Mouse (Mus musculus) heart, embryonic 13.5 days (tissue): ENCODE results near the gene Gm3264. TPM values are rescaled to one million over a fixed set of nuclear protein-coding genes. Genes with fewer than 3 reads are reported as not detected.
"Not testable (repeated sequence)": the region's sequence is repeated elsewhere in the genome, so short reads cannot be mapped to it uniquely, and the experiment has no call there.

Experiments used
- ATAC-seq: fragments of 200-750 bp; cut with Nextera tagmentation; 2 replicates; pipeline ENCODE4 v1.8.0; 2017; ENCODE audit warnings: moderate TSS enrichment; ENCODE audit not compliant: insufficient number of reproducible peaks, low FRiP score, low TSS enrichment; ENCODE audit errors: extremely low read depth
- H3K27ac ChIP-seq: fragments of 300-500 bp; sonication (generic); replicated peaks from 2 replicates; pipeline ENCODE4 v1.5.1; 2015; ENCODE audit warnings: moderate library complexity, mild to moderate bottlenecking, inconsistent platforms
- H3K27me3 ChIP-seq: fragments of 300-500 bp; sonication (generic); replicated peaks from 2 replicates; pipeline ENCODE4 v1.6.1; 2015; ENCODE audit warnings: mild to moderate bottlenecking, inconsistent platforms
- H3K36me3 ChIP-seq: fragments of 300-500 bp; sonication (generic); 2 replicates; pipeline ENCODE4 v1.6.1; 2015; ENCODE audit warnings: mild to moderate bottlenecking, inconsistent platforms
- H3K4me1 ChIP-seq: fragments of 300-500 bp; sonication (generic); 2 replicates; pipeline ENCODE4 v1.6.1; 2015; ENCODE audit warnings: inconsistent platforms
- H3K4me2 ChIP-seq: fragments of 300-500 bp; sonication (generic); 2 replicates; pipeline ENCODE4 v1.6.1; 2015; ENCODE audit warnings: inconsistent platforms, mild to moderate bottlenecking, moderate library complexity
- H3K4me3 ChIP-seq: fragments of 300-500 bp; sonication (generic); 2 replicates; pipeline ENCODE4 v1.5.1; 2015; ENCODE audit warnings: moderate library complexity, mild to moderate bottlenecking, inconsistent platforms
- H3K9ac ChIP-seq: fragments of 300-500 bp; sonication (generic); 2 replicates; pipeline ENCODE4 v1.6.1; 2015; ENCODE audit warnings: inconsistent platforms, mild to moderate bottlenecking, moderate library complexity
- H3K9me3 ChIP-seq: fragments of 300-500 bp; sonication (generic); 2 replicates; pipeline ENCODE4 v1.6.1; 2016; ENCODE audit warnings: inconsistent platforms
- WGBS: fragments of 180-500 bp; shearing (Covaris S2); methylation state at CpG from one replicate; pipeline ENCODE4 v1.1.7; 2015; ENCODE audit warnings: mixed read lengths; 5-methylcytosine and 5-hydroxymethylcytosine counted together
- polyA plus RNA-seq: library from polyadenylated mRNA; unstranded; fragments of >200 nt; fragmentation: Nextera tagmentation; extraction: Ambion mirVana; gene quantifications from 2 replicates; pipeline ENCODE4 v1.2.1, GENCODE M21; 2015

The Gm3264 gene
- 1.4 and 1.9 TPM in 2 replicates for polyA plus RNA-seq

DNA sequence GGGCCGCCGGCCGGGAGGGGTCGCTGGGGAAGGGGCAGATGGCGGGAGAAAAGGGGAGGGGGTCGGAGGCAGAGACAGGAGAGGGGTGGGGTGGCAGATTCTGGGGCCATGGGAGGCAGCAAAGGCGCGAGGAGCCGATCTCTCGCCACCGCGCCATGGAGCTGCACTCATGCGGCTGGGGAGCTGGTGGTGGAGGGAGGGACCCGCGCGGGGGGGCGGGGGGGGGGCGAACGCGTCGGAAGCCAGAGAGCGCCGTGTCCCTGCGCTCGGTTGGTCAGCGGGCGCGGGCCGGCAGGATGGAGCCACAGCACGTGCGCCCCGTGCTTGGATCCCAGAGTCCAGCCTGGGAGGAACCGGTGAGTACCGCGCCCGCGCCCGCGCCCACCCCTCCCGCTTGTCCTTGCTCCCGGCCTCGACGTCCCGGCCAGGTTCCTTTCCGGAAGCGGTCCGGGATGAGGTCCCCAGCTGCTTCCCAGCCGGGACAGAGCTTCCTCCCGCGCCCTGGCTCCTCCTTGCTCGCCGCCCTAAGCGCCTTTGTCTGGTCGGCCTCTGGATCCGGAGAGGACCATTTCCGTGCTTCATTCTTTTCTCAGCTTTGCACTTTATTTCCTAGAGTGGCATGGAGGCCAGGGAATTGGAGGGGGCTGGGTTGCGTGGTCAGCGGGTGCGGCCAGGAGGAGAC is at the start of gene Gm3264:
Gm3264 (plus strand) TSS at position 278 of the 682 bp plus-strand sequence.
- not testable (repeated sequence) for H3K36me3 ChIP-seq, H3K27ac ChIP-seq, H3K4me1 ChIP-seq, H3K9me3 ChIP-seq, H3K27me3 ChIP-seq, ATAC-seq
- Histone ChIP-seq H3K4me3 (peak within 1 kb of the TSS; percentile 49), H3K9ac (peak within 1 kb of the TSS; percentile 66), H3K4me2 (peak within 1 kb of the TSS; percentile 65)
- WGBS: 5% methylated on average over 36 of the region's 59 CpGs

GRCm38 (mm10) chr14:4806421-4806820 is 49.0 kb upstream of the Gm3264 start:
- not testable (repeated sequence) for H3K9me3 ChIP-seq, H3K4me2 ChIP-seq, H3K9ac ChIP-seq, H3K4me3 ChIP-seq, H3K27me3 ChIP-seq, H3K27ac ChIP-seq, ATAC-seq, H3K36me3 ChIP-seq, H3K4me1 ChIP-seq
- 65% methylated on average over 6 of the region's 6 CpGs for WGBS

- H3K27ac ChIP-seq, H3K4me2 ChIP-seq, H3K9ac ChIP-seq, H3K9me3 ChIP-seq, H3K4me3 ChIP-seq, ATAC-seq, H3K4me1 ChIP-seq, H3K27me3 ChIP-seq, H3K36me3 ChIP-seq: not testable (repeated sequence)
- WGBS: 90% methylated on average over 2 of the region's 7 CpGs
These were observed 33.4 kb upstream of the Gm3264 start for GRCm38 (mm10) chr14:4821950-4822349.

- not testable (repeated sequence) for H3K27me3 ChIP-seq, H3K4me2 ChIP-seq, H3K4me3 ChIP-seq, H3K9ac ChIP-seq, ATAC-seq, H3K36me3 ChIP-seq, H3K4me1 ChIP-seq, H3K27ac ChIP-seq, H3K9me3 ChIP-seq
- 17% methylated on average over 1 of the region's 4 CpGs for WGBS
These were observed 17.6 kb upstream of the Gm3264 start, which contains the start of gene Gm3269 for GRCm38 (mm10) chr14:4837806-4838205. Gene Gm3269, plus strand, starts transcription at chr14:4838106.

DNA sequence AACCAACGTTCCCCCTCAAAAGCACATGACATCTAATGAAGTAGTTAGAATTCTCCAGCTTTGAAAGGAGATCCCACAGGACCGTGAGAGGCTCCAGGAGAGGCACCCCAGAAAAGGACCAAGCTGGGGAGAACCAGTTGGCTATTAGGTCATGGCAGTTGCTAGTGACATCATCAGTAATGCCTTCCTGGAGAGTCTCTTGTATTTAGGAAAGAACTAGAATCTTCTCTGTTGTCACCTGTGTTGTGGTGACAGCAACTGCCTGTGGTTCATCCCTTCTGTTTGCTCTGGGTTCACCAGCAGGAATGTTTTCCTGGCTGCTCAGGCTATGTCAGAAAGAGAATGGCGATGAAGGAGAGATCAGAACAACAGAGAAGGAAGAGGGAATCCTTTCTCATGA is 36.7 kb downstream of the Gm3264 start, which contains the start of gene Gm3278:
Gm3278 (plus strand) TSS at position 301 of the 400 bp plus-strand sequence.
- 57% methylated on average over 1 of the region's 3 CpGs for WGBS
- H3K9ac ChIP-seq, H3K4me1 ChIP-seq, H3K9me3 ChIP-seq, H3K4me3 ChIP-seq, H3K36me3 ChIP-seq, H3K27me3 ChIP-seq, ATAC-seq, H3K4me2 ChIP-seq, H3K27ac ChIP-seq: not testable (repeated sequence)

Other genes starting within 250 kb of the Gm3264 start
- gene Gm8159, start 223.2 kb upstream of the Gm3264 start, polyA plus RNA-seq: not detected in 2 replicates
- 0.42 and 0.57 TPM in 2 replicates for gene Gm3239, start 191.4 kb upstream of the Gm3264 start, polyA plus RNA-seq
- gene Gm7876, start 146.3 kb upstream of the Gm3264 start, polyA plus RNA-seq: not detected in 2 replicates
- gene Gm3252, start 128.8 kb upstream of the Gm3264 start, polyA plus RNA-seq: 0.47 and 0.93 TPM in 2 replicates
- gene Gm9602, start 79.2 kb upstream of the Gm3264 start, polyA plus RNA-seq: not detected in 2 replicates
- not detected in 2 replicates for gene Gm3269, start 17.5 kb upstream of the Gm3264 start, polyA plus RNA-seq
- gene Gm3278, start 36.8 kb downstream of the Gm3264 start, polyA plus RNA-seq: 0.17 TPM in 1 of 2 replicates, not detected in the other
- gene Gm8297, start 128.4 kb downstream of the Gm3264 start, polyA plus RNA-seq: not detected in 2 replicates
- not detected in 2 replicates for gene Gm3298, start 160.3 kb downstream of the Gm3264 start, polyA plus RNA-seq
- gene 4930555G01Rik, start 195.1 kb downstream of the Gm3264 start, polyA plus RNA-seq: not detected in 2 replicates
- gene Gm8281, start 215.5 kb downstream of the Gm3264 start, polyA plus RNA-seq: 3.1 and 3.2 TPM in 2 replicates